Mouse (Mus musculus): ENCODE measurements around the gene B3gnt4.

GRCm38 (mm10) chr5:123530056-123530455 lies 19.8 kb downstream of the B3gnt4 start:
- TF ChIP-seq CTCF (IDR thresholded peaks at IDR 0.05): no peak
- TF ChIP-seq EP300 (IDR thresholded peaks at IDR 0.05): no peak

All from lung, postnatal 0 days (tissue).